Mouse (Mus musculus) lung, postnatal 36 days (tissue): Measurements from ENCODE around the gene Rarres1.

Experiments used
- DNase-seq: peaks from one replicate; pipeline ENCODE4 v3.0.0; 2022; ENCODE audit warnings: mixed read lengths

Rarres1 gene

DNA sequence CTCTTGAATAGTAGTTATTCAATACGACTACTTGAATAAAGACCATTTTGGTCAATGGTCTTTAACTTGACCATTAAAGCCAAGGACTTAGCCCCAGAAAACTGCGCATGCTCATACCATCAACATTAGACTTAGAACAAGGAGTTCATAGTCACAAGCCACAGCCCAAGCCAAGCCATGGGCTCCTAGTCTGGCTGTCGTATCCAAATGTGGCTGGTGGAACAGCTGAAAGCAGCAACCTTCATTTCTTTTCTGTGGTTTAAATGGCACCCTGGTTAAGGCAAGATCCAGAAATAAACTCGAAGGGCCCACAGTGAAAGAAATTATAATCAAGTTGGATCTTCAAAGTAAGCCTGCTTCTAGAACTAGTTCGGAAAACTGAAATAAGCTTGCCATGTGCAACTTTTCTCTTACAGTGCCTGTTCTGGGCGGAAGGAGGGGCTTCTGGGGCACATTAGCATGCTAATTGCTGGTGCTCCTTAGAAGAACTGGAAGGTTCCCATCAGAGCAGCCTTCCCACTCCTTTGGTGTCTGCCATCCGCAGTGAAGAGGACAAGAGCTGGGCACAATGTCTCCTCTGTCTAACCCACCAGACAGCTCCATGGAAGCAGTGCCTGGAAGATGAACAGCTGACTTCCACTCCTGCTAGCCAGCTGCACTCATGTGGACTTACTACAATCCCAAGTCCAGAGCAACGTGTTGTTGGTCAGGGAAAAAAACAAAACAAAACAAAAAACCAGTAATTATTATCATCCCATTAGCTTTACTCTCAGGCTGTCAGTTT, 23.0 kb downstream of the Rarres1 start:
- DNase-seq: no peak

DNA sequence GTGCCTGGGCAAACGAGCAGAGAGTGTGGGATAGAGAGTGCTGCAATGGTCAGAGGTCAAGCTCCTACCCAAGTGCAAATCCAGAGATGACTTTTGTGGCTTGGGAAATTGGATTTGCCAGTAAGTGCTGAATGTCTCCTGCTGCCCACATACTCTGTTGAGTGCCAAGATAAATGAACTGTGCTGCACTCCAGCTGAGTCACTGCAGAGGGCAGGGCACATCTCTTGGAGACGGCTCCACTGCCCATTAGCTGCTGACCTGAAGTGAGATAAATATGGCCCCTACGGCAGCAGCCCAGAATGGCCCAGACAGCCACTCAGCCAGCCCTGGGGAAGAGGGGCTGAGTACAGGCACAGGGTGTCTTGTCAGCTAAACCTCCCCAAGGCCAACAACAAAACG, 25.2 kb downstream of the Rarres1 start:
- DNase-seq: no peak

DNA sequence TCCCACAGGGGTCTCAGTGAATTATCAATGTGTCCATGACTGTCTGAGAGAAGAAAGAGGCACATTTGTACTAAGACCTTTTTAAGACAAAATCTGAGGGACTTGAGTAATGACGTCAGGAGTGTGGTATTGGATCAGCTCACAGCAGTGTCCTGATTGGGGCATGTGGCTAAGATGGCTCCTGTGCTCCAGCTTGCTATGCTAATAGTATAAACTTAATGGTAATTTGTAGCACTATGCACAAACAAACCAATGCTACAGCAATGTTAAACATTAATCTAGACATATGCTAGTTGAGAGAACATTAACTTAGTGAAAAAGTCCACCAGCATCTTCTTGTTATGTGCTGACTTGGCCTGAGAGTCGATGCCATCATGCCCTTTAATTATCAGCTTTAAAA, 30.1 kb downstream of the Rarres1 start:
- no peak for DNase-seq

DNA sequence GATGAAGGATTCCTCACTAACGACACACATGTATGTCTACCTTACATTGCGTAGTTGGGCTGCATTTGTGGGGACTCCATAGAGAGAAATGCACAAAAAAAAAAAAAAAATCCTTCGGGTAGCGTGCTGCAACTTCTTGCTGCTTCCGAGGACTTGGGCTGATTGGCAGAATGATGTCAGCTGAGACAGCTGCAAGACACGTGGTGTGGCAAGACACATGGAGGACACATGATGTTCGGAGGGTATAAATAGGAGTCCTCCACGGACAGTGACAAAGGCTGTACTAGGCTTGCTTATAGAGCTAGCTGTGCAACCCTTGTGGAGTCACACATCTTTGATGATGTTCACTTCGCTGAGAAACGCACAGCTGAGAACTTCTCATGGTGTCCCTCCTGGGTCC, 32.9 kb downstream of the Rarres1 start:
- no peak for DNase-seq

DNA sequence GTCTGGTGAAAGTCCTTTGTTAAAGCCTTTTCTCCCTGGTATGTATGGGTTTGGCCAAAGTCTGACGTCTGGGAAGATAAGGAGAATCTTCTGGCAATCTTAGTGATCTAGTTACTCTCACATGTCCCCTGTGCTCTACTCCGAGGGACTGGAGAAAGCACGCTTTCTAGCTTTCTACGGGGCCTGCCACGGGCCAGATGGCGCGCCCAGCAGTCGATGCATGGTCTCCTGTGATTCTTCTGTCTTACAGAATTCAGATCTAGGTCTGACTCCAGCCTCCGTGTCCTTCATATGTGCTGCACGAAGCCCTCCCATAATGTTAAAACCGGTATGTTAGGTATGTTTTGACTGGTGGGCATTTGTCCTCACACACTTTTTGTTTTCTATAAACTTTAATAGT, 35.5 kb downstream of the Rarres1 start:
- no peak for DNase-seq

DNA sequence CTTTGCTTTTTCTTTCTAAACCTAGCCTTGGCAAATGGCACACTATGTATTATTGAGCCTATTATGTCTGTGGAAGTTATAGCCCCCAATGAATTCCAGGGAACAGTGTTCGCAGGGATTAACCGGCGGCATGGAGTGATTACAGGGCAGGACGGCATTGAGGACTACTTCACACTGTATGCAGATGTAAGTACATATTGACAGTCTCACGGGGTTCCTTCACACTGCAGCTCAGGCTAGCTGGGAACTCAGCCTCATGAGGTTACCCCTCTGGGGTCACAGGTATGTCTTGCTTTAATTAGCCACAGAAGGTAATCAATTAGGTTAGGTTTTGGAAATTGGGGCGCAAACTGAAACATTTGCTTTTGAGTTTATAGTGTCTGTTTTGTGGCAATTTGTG, 41.9 kb downstream of the Rarres1 start:
- no peak for DNase-seq

DNA sequence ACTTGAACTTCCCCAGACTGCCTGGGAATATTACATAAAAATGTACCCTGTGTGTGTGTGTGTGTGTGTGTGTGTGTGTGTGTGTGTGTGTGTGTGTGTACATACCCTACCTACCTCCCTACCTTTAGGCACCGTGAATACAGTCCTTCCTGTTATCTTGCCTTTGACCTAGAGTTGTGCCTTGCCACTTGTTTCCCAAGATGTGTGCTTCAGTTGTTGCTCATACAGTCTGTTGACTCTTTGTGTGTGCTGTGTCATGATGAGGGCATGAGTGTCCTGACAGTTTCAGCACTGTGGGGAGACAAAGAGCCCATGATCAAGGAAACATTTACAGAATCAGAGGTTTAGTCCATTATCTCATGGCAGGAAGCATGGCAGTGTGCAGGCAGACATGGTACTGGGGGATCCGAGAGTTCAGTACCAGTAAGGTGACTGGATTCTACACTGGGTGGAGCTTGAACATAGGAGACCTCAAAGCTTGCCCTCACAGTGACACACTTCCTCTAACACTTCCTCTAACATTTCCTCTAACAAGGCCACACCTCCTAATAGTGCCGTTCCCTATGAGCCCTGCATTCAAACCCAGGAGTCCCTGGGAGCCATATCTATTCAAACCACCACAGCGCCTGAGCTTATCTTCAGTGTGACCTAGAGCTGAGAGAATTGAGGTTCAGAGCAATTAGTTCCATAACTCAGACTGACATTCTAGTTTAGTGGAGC, 43.8 kb downstream of the Rarres1 start:
- DNase-seq: no peak

DNA sequence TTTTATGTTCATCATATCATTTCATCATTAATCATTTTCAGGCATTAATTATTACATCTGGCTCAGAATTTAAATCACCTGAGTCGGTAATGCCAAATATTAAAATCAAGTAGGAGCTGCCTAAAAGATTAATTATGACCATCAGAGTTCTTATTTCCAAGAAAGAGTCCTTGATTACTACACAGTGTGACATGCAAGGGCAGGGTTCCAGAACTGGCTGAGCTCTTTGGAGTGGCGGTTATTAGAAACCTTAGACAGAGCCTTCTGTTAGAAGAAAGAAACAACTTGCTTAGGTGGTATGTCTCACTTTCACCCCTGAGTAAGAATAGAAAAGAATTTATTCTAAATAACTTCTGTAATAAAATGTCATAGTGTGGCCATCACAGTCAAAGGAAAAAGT, 48.0 kb downstream of the Rarres1 start:
- no peak for DNase-seq

DNA sequence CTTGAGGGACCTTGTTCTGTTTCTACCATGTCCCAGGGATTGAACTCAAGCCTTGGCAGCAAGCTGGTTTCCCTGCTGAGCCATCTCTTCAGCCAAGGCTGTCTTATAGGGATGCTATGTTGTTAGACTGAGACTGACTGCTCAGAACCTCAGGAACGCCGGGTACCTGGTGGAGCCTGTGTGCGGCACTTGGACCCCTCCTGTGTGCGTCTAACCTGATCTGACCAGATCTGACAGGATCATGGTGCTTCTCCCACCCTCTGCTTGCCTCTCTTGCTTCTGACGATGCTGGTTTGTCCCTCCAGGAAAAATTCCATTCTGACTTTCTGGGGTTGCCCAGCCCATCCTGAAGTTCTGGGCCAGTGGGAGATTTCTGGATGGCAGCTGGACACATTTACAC, 48.7 kb downstream of the Rarres1 start:
- DNase-seq: no peak

DNA sequence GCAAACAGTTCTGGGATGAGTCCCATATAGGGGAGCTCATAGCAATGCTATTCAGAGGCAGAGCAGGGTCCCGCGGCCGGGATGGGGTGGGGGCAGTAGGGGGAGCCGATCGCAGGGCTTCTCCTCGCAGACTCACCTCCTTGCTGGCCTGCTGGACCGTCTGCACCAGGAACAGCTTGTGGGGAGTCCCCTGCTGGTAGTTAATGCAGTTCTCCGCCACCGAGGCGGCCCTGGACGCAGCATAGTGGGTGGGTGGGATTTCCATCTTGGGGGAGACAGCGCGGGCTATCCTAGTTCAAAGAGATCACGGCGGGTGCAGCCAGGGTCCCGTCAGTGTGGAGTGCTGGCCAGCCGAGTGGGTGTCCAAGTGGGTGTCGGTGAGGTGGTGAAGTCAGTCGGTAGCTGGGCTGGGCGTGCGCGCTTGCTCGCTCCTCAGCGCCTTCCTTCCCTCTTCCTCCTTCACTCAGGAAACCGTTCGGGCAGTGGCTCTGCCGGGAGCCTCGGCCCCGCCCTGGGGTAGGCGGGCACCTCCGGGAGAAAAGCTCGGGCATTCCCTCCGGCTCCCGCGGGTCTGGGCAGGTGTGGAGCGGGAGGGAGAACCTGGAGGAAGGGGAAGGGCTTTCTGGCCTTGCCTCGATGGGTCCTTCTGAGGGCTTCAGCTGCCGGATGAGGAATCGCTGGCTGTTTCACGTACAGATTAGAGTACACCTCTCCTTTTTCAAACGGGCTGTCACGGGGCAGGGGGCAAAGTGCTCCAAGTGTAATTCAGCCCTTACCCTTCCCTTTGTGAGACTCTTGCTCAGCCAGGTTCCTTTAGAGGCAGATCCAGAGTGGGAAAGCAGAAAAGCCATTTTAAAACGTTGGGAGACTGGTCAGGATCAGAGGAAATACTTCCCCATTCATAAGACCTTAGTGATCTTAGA, 51.6 kb downstream of the Rarres1 start, which contains the start of gene Lxn:
Gene Lxn, minus strand, starts transcription at position 477 of the 923 bp plus-strand sequence.
- peak; percentile 82 for DNase-seq

DNA sequence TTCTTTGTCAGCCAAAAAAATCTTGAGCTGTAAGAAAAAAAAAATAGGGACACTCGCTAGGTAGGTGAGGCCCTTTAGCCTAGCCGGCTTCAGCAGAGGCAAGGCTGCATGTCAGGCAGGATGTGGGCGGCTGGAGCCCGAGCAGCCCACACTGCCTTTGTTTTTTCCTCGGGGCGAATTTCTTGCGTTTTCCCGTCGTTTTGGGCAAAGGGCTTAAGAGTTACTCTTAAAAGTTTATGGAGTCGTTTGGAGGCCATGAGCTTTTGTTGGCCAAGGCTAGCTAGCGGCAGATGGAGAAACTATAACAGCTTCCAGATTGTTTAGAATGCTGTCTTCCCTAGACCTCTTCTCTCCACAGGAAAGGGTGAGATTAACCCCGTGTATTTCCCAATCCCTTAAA, 52.3 kb downstream of the Rarres1 start:
- DNase-seq: no peak

DNA sequence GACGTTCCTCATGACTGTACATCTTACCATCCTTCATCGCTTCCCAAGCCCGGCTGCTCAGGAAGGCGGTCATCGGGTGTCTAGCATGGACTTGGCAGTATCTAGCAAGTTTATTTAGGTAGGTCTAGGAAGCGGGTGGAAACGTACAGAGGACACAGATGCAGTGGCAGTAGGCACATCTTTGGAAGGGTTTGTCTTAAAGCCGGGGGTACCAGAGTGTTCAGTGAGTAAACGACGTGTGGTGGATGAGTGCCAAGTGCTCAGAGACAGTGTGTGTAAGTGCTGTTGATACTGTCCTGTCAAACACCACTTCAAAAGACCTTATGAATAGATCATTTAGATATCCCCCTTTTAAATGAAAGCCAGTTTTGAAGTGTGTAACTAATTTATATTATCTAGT, 52.7 kb downstream of the Rarres1 start:
- no peak for DNase-seq

DNA sequence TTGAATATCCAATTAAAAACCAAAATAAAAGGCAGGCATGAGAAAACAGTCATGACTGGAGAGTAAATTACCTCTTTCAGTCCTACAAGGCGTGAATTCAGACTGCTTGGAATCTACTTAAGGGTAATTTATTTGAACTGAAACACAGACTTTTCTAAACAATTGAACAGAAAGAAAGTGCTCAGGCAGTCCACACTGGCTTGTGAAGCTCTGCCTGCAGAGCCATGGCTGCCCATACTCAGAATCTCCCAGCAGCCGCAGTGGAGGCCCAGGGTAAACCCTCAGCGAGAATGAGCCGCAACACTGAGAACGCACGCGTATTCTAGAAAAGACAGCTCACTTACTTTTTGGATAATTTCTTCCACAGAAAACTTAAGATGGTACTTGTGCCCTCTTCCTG, 53.3 kb downstream of the Rarres1 start:
- no peak for DNase-seq

DNA sequence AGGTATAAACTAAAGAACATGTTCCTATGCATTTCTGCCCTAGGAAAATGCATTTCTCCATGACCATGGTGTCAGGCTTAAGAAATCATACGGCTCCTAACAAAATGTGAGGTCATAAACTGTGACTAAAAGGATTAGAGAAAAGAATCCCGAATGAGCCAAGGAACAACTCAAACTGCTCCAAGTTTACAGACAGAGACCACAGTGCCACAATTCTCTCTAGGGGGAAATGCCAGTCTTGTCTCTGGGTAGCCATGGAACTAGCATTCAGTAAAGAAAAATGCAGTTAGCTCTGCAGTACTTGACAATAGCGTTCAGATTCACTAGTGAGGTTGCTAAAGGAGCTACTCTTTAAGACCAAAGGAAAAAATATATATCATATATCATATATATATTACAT, 55.4 kb downstream of the Rarres1 start:
- no peak for DNase-seq

DNA sequence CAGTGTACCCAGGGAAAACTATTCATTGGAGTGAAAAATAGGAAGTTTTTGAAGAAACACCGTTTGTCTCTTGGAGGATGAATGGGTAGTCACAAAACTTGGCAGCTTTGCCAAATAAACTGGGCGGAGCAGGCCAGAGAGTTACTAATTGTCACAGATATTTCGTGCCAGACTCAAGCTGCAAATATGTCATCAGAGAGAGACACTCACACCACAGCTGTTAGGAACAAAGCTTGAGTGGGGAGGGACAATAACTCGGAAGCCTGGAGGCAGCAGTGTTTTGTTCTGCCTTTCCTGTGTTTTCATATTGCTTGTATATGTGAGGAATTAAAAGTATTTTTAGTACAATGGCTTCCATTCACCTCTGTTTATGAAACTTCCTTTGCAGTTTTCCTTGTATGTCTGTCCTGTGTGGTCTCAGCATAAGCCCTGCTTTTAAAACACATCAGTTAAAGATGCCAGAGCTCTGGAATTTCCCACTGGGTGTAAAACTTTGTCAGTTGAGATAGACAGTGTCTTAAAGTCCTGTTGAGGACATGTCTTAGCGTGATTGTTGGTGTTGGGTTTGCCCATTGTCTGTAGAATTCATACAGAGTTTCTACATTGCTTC, 64.6 kb downstream of the Rarres1 start:
- peak; percentile 73 for DNase-seq

DNA sequence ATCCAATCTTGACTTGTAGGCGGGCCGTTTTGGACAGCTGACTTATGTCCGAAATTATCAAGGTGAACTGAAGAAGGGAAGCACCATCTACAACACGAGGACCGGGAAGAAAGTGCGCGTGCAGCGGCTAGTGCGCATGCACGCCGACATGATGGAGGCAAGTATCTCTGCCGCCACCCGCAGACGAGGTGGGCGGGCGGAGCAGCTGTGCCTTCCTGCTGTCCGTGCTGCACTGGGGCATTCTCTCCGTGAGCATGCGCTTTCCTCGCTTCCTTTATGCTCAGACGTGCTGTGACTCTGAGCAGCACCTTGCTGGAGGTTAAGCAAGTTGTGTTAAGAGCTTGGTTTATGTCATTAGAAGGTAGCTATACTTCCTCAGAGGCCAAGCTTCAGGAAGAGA, 65.7 kb downstream of the Rarres1 start:
- peak; percentile 49 for DNase-seq

DNA sequence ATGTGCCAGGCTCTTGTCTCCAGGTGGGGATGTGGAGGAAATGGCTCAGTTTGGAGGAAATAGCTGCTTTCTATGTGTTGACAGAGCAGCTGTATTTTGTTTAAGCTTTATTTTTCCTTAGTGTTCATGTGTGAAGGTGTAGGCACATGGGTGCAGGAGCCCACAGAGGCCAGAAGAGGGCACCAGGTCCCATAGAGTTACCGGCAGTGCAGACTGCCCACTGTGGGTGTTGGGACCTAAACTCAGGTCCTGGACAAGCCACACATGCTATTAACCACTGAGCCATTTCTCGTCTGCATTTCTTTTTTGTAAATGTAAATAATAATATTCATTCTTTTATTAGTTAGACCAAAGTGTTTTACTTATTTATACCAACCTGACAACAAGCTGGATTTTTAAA, 68.2 kb downstream of the Rarres1 start:
- no peak for DNase-seq

DNA sequence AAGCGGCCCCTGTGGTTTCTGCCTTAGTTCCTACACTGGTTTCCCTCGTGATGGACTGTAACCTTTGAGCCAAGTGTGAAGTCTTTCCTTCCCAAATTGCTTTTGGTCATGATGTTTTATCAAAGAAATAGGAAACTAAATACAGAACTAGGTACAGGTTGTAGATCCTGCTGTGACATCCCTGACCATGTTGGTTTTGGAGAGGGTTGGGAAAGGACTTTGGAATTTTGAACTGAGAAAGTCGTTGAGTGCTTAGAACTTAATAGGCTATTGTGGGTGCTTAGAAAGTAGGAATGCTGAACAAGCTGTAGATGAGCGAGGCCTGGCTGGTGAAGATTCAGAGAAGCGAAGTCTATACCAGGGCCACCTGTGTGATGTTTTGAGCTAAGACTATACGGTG, 81.3 kb downstream of the Rarres1 start:
- no peak for DNase-seq

DNA sequence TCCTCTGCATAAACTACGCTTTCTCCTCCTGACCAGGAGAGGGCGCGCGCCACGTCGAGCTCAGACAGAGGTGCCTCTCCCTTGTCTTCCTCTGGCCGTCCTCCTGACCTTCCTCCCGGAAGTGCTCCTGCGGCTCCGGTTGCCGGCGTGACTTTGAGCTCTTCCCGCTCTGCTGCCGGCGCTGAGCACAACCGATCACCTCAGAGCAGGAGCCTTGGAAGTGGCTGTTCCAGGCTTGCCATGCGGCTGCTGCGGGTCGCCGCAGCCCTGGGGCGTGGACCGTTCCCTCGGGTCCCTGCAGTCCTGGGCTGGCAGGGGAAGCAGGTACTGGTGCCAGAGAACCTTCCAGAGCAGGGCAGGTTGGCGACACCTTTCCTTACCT, 85.3 kb downstream of the Rarres1 start, which contains the start of gene Gfm1:
Gene Gfm1, plus strand, starts transcription at position 98 of the 382 bp plus-strand sequence.
- DNase-seq: peak; percentile 89

DNA sequence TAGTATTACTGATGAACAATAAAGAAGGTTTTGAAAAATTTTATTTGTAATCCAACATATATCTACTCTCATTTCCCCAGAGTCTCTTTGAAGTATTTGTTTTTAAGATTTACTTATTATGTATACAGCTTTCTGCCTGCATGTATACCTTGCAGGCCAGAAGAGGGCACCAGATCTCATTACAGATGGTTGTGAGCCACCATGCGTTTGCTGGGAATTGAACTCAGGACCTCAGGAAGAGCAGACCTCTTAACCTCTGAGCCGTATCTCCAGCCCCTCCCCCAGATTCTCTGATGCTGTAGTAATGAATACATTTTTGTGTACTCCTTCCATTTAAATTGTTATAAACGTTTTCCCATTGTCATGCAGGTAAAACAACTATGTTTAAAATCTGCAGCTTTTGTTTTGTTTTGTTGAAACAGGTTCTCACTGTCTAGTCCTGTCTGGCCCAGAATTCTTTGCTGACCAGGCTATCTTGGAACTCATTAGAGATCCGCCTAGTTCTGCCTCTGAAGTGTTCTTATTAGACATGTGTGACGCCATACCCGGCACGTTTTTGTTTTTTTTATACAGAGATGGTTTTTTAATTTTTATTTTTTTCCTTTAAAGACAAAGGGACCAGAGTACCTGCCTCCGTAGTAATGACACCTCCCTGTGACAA, 85.9 kb downstream of the Rarres1 start:
- no peak for DNase-seq
